Mouse (Mus musculus): ENCODE data around the gene Cdh9. TPM values are rescaled to one million over a fixed set of nuclear protein-coding genes. Genes with fewer than 3 reads are reported as not detected.

The Cdh9 gene
- total and polyA plus RNA-seq, 2 experiments from 2014 or later, result 8.5 to 10.5 TPM

- H3K4me1 ChIP-seq (ENCODE audit: insufficient read depth, low read length), result no peaks in the 10 kb centered on the region
- TF ChIP-seq CTCF (IDR thresholded peaks at IDR 0.05; ENCODE audit: low read depth), result no peak
- no peaks in the 10 kb centered on the region for H3K27me3 ChIP-seq (ENCODE audit: insufficient read depth, low read length)
- H3K9ac ChIP-seq (replicated peaks; ENCODE audit: low read length), result no peak overlapping the region
- H3K27ac ChIP-seq, result no peak overlapping the region
- ATAC-seq, result no peak
- WGBS, result 93% methylated on average over 1 of the region's 1 CpGs
- DNase-seq (ENCODE audit: low spot score), result no peak
- H3K4me3 ChIP-seq (ENCODE audit: low read length), result no peak overlapping the region
- no peaks in the 10 kb centered on the region for H3K36me3 ChIP-seq (ENCODE audit: insufficient read depth, low read length)
- H3K4me2 ChIP-seq (ENCODE audit: low read depth, low read length), result no peak overlapping the region
- H3K9me3 ChIP-seq (ENCODE audit: low read length), result no peaks in the 10 kb centered on the region
Observed at GRCm38 (mm10) chr15:16896674-16897073, 168.1 kb downstream of the Cdh9 start.

All from hindbrain, postnatal 0 days (tissue).